Mouse (Mus musculus) liver, embryonic 11.5 days (tissue): ENCODE measurements at regions not wholly inside any gene's neighbourhood (a gene's known extent, or its start where the extent isn't known, plus 50 kb on each side); places are given as distances from the start of the nearest gene placed in this dataset.

Experiments used
- ATAC-seq: fragments of 200-750 bp; cut with Nextera tagmentation; replicated peaks from 2 replicates; pipeline ENCODE4 v1.8.0; 2017; ENCODE audit warnings: moderate number of reproducible peaks, mild to moderate bottlenecking, moderate TSS enrichment, moderate library complexity; ENCODE audit not compliant: low FRiP score
- DNase-seq: peaks from one replicate; pipeline ENCODE4 v3.0.0-alpha.2; 2017; ENCODE audit warnings: low spot score
- H3K27ac ChIP-seq: fragments of 300-500 bp; sonication (generic); 2 replicates; pipeline ENCODE4 v1.5.1; 2014; ENCODE audit warnings: mild to moderate bottlenecking, low read depth, low read length, control low read depth
- H3K27me3 ChIP-seq: fragments of 300-500 bp; sonication (generic); replicated peaks from 2 replicates; pipeline ENCODE4 v1.6.1; 2014; ENCODE audit warnings: low read length, mixed read lengths; ENCODE audit not compliant: control insufficient read depth, insufficient read depth
- H3K36me3 ChIP-seq: fragments of 300-500 bp; sonication (generic); 2 replicates; pipeline ENCODE4 v1.6.1; 2014; ENCODE audit warnings: mild to moderate bottlenecking, low read length, moderate library complexity, mixed read lengths; ENCODE audit not compliant: control insufficient read depth, insufficient read depth
- H3K4me1 ChIP-seq: fragments of 300-500 bp; sonication (generic); replicated peaks from 2 replicates; pipeline ENCODE4 v1.6.1; 2014; ENCODE audit warnings: low read length, mixed read lengths; ENCODE audit not compliant: control insufficient read depth, insufficient read depth
- H3K4me2 ChIP-seq: fragments of 300-500 bp; sonication (generic); 2 replicates; pipeline ENCODE4 v1.6.1; 2014; ENCODE audit warnings: mild to moderate bottlenecking, control low read depth, moderate library complexity
- H3K4me3 ChIP-seq: fragments of 300-500 bp; sonication (generic); 2 replicates; pipeline ENCODE4 v1.5.1; 2014; ENCODE audit warnings: low read depth, low read length, control low read depth
- H3K9ac ChIP-seq: fragments of 300-500 bp; sonication (generic); 2 replicates; pipeline ENCODE4 v1.6.1; 2014; ENCODE audit warnings: low read depth, low read length, control low read depth
- H3K9me3 ChIP-seq: fragments of 300-500 bp; sonication (generic); 2 replicates; pipeline ENCODE4 v1.6.1; 2016; ENCODE audit warnings: low read length, inconsistent platforms, mixed read lengths; ENCODE audit not compliant: control insufficient read depth
- WGBS: fragments of 180-500 bp; shearing (Covaris S2); extraction: QIAGEN DNeasy Blood & Tissue Kit; methylation state at CpG from one replicate; pipeline ENCODE4 v1.1.7; 2014; 5-methylcytosine and 5-hydroxymethylcytosine counted together

DNA sequence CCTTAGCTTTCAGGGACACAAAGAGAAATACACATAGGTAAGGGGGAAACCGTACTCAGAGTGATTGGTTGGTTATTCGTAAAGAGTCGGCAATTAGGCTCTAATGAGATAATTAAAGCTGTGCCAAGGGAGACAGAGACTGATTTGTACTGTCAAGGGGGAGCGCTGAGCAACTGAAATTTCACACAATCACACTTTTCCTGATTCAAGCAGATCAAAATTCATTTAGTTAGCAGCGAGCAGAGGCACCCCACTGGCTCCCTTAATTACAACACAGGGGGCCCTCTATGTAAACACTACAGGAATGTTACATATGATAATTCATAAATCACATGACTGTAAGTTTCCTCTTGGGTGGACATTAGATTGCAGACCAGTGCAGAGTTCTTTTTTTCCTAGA lies 180.5 kb downstream of the Phlda1 start:
- 62% methylated on average over 5 of the region's 5 CpGs for WGBS
- H3K4me1 ChIP-seq: no peaks in the 10 kb centered on the region
- no peak overlapping the region for H3K4me3 ChIP-seq
- no peak for ATAC-seq
- no peaks in the 10 kb centered on the region for H3K9me3 ChIP-seq
- no peak for DNase-seq
- H3K36me3 ChIP-seq: no peaks in the 10 kb centered on the region
- H3K27me3 ChIP-seq: no peaks in the 10 kb centered on the region
- no peak overlapping the region for H3K9ac ChIP-seq
- no peak overlapping the region for H3K4me2 ChIP-seq
- H3K27ac ChIP-seq: no peak overlapping the region

DNA sequence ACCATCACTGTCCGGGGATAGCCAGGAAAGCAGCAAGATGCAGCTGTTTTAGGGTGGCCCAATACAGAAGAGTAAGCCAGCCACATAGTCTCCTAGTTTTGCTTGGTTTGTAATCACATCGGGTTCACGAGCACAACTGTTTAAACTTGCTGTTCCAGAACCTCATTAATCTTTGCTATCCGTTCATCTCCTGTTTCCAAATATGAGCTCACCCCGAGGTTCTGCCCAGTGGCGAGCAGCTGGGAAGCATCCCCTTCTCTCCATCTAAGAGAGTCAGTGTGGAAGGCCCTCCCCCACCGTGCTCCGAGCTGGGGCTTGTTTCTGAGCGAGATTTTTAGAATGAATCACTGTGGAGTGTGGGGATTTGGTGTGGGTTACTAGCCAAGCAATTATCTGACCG lies 183.5 kb downstream of the Phlda1 start:
- 66% methylated on average over 10 of the region's 10 CpGs for WGBS
- no peak overlapping the region for H3K4me3 ChIP-seq
- H3K27ac ChIP-seq: no peak overlapping the region
- no peaks in the 10 kb centered on the region for H3K36me3 ChIP-seq
- no peak overlapping the region for H3K9ac ChIP-seq
- H3K9me3 ChIP-seq: no peaks in the 10 kb centered on the region
- no peaks in the 10 kb centered on the region for H3K27me3 ChIP-seq
- no peaks in the 10 kb centered on the region for H3K4me1 ChIP-seq
- ATAC-seq (no peak), DNase-seq (no peak)
- H3K4me2 ChIP-seq: no peak overlapping the region

DNA sequence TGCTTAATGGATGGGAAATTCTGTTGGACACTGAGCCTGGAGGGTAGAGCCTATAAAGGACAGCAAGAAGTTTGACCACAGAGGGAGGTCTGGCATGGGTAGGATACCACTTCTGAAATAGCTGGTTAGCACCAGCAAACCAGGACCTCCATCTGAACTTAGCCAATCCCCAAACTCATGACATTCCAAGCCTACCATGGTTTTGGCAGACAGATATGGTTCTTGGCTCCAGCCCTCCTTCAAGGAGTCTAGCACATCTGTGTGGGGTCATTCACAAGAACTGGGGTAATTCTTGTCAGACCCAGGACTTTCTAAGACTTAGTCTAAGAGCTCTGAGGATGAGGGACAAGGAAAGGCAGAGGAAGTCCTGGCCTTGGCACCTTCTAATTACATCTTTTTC lies 187.7 kb downstream of the Phlda1 start:
- H3K4me1 ChIP-seq: no peaks in the 10 kb centered on the region
- H3K9me3 ChIP-seq: no peaks in the 10 kb centered on the region
- H3K36me3 ChIP-seq: no peaks in the 10 kb centered on the region
- no peaks in the 10 kb centered on the region; the same call in 1 of the 2 replicates for H3K27me3 ChIP-seq
- no peak overlapping the region for H3K4me2 ChIP-seq
- ATAC-seq (no peak), DNase-seq (no peak)
- H3K4me3 ChIP-seq: no peak overlapping the region
- H3K9ac ChIP-seq: no peak overlapping the region
- no peak overlapping the region for H3K27ac ChIP-seq

DNA sequence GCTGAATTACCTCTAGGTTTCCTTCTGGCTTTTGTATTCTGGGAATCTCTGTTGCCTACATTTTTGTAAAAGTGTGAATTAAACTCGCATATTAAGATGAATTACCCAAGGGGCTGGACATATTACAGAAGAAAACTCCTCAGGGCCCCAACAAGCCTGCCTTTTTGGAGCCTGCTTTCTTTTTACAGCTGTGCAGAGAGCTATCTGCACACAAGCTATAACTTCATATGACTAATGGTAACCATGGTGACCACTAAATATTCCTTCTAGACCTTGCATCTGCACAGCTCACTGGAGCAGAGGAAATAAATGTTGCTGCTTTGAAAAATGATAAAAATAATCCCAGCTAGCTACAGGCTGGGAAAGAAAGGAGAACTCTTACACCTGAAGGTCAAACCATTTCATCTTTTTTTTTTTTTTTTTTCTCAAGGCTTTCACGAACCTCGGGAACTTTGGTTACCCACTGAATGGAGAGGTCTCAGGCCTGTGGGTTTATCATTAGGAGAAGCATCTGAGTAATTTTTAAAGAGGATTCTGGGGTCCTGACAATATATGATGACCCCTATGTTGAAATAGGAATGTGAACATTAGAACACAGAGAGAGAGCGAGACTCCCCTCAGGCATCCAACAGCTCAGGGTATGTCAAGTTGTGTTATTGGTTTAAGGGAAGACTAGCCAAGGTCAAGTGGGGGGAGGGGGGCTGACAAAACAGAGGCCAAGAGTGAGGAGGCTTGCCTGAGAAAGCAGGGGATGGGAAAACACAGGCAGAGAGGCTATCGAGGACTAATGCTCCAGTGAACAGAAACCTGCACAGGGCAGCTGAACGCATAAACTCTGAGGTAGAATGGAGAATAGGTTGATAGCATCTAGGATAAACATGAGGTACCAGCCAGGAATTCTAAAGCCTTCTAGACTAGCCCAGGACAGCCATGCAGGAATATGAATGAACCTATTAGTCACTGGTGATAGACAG lies 188.4 kb downstream of the Phlda1 start:
- no peak overlapping the region for H3K4me3 ChIP-seq
- no peaks in the 10 kb centered on the region for H3K9me3 ChIP-seq
- no peak for DNase-seq
- no peak overlapping the region for H3K4me2 ChIP-seq
- no peaks in the 10 kb centered on the region; the same call in 1 of the 2 replicates for H3K27me3 ChIP-seq
- H3K9ac ChIP-seq: no peak overlapping the region
- no peak for ATAC-seq
- 68% methylated on average over 6 of the region's 6 CpGs for WGBS
- H3K27ac ChIP-seq: no peak overlapping the region
- H3K4me1 ChIP-seq: no peaks in the 10 kb centered on the region
- no peaks in the 10 kb centered on the region for H3K36me3 ChIP-seq

DNA sequence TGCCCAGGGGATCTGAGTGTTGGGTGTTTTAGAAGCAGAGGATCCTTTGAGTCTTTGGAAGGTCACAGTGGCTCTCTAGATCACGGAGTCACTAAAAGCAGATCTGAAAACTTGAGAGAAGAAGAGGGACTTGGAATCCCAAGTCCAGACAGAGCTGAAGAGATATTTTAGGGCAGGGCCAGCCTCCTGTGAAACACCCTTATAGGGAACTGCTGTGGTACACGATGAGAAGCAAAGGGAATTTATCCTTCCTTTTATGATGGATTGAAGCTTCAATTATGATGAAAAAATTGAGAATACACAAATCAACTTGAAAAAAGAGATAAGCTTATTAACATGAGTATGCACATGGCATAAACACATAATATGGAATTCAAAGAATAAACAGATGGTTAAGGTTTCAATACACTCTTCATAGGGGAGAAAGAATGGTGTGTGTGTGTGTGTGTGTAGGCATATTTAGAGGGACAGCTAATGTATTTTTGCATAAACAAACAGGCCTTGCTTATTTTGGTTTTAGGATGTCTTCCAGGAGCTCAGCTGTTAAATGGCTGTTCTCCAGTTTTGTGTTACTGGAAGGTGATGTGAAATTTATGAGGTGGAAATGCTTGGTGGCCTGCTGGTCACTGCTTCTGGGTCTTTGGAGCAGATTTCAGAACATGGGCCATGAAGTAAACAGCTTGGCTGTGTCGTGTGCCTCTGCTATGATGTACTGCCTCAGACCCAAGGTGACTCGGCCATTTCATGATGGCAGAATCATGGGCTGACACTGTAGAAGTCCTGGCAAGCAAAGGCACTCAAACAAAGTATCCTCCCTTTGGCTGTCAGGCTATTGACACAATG lies 190.1 kb downstream of the Phlda1 start:
- DNase-seq (no peak), ATAC-seq (no peak)
- Histone ChIP-seq H3K9ac (no peak overlapping the region), H3K4me3 (no peak overlapping the region), H3K4me2 (no peak overlapping the region), H3K27ac (no peak overlapping the region), H3K9me3 (no peaks in the 10 kb centered on the region), H3K36me3 (no peaks in the 10 kb centered on the region), H3K4me1 (no peaks in the 10 kb centered on the region), H3K27me3 (no peaks in the 10 kb centered on the region; the same call in 1 of the 2 replicates)
- WGBS: 73% methylated on average over 4 of the region's 4 CpGs

DNA sequence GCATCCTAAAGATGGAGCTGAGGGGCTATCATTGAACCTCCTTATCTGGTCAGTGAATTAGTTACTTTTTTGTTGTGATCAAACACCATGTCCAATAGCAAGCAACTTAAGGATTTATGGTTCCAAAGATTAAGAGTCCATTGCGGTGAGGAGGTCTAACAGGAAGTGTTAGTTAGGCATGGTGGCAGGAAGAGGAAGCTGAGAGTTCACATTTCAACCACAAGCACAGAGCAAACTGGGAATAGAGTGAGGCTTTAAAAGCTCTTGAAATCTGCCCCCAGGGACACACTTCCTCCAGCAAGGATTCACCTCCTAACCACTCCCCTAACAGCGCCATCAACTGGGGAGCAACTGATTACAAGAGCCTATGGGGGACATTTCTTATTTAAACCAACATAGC lies 190.9 kb downstream of the Phlda1 start:
- H3K9ac ChIP-seq: no peak overlapping the region
- H3K36me3 ChIP-seq: no peaks in the 10 kb centered on the region
- 53% methylated on average over 2 of the region's 2 CpGs for WGBS
- no peak overlapping the region for H3K27ac ChIP-seq
- no peak for DNase-seq
- no peak overlapping the region for H3K4me3 ChIP-seq
- H3K27me3 ChIP-seq: no peaks in the 10 kb centered on the region; the same call in 1 of the 2 replicates
- H3K4me2 ChIP-seq: no peak overlapping the region
- ATAC-seq: no peak
- H3K4me1 ChIP-seq: no peaks in the 10 kb centered on the region
- no peaks in the 10 kb centered on the region for H3K9me3 ChIP-seq

DNA sequence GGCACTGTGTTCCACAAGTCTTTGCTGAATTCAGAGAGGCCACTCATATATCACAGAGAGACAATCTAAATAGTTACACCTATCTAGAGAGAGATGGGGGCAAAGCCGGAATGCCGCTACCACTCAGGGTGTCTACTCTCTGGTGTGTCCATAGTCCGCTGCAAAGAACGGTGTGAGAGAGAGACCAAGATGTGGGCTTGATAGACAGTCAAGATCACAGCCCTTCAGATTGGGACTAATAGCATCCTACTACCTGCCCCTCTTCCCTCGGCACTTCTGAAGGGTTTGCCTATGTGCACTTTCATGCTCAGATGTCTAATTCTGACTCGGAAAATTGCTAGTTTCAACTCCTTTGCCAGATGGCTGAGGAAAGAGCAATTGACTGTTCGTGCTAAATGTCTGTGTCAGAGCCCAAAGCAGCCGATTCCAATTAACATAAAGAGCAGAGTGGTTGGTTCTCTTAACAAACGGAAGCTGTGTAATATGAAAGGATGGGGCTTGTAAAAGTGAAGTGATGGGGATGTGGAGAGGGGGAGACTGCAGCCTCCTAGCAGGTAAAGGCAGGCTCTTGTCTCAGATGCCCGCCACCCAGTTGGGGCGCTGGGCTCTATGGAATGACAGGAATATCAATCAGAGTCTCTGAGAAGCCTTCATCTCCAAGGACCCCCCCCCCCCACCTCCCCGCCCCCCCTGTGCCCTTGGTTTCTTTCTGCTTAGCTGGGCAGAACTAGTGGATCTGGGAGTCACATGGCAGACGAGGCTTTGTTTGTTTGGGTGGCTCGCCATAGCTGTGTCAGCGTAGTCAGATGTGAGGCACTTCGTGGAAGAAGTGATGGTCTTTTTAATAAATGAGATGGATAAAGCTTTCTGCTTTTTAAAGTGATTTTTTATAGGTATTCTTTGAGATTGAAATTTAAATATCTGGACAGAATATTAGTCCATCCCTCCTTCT lies 193.7 kb downstream of the Phlda1 start:
- H3K9ac ChIP-seq: no peak overlapping the region
- DNase-seq: no peak
- H3K27ac ChIP-seq: no peak overlapping the region
- ATAC-seq: no peak
- no peaks in the 10 kb centered on the region for H3K4me1 ChIP-seq
- no peaks in the 10 kb centered on the region for H3K36me3 ChIP-seq
- H3K4me3 ChIP-seq: no peak overlapping the region
- no peak overlapping the region for H3K4me2 ChIP-seq
- 78% methylated on average over 16 of the region's 16 CpGs for WGBS
- H3K9me3 ChIP-seq: no peaks in the 10 kb centered on the region
- no peaks in the 10 kb centered on the region; the same call in 1 of the 2 replicates for H3K27me3 ChIP-seq

DNA sequence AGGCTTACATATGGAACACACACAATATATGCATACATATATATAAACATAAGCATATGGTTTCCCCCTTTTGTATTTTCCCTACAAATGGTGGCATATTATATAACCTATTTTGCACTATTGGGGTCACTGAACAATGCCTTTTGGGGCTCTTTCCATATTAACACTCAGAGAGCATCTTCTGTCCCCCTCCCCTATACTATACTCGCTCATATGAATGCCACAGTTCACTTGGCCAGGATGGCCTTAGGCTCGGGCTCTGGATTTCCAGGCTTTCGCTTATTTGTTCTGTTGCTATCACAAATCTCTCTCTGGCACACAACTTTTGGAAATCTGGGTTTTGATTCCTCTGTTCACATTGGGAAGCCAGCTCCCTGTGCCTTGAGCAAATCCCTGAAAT lies 194.5 kb downstream of the Phlda1 start:
- 77% methylated on average over 3 of the region's 3 CpGs for WGBS
- no peak overlapping the region for H3K9ac ChIP-seq
- H3K4me2 ChIP-seq: no peak overlapping the region
- H3K27me3 ChIP-seq: no peaks in the 10 kb centered on the region; the same call in 1 of the 2 replicates
- H3K36me3 ChIP-seq: no peaks in the 10 kb centered on the region
- no peaks in the 10 kb centered on the region for H3K4me1 ChIP-seq
- no peaks in the 10 kb centered on the region for H3K9me3 ChIP-seq
- no peak overlapping the region for H3K27ac ChIP-seq
- no peak for DNase-seq
- ATAC-seq: no peak
- no peak overlapping the region for H3K4me3 ChIP-seq
